Mouse (Mus musculus): ENCODE measurements around the gene Pnmt. TPM values are rescaled to one million over a fixed set of nuclear protein-coding genes. Genes with fewer than 3 reads are reported as not detected.

Pnmt gene
- total and polyA plus RNA-seq, 3 experiments = not detected

- no peak overlapping the region for H3K4me3 ChIP-seq (ENCODE audit: control insufficient read depth in 1 of 2, insufficient read depth in 1 of 2, low read depth in 2 of 2, low read length in 2 of 2)
- peaks cover under 1 to 8% of the 10 kb centered on the region in 2 experiments; a peak in 3 of 4 replicates for H3K27me3 ChIP-seq (ENCODE audit: control insufficient read depth in 1 of 2, insufficient read depth in 2 of 2, low read length in 2 of 2)
- no peak overlapping the region for H3K9ac ChIP-seq (ENCODE audit: control insufficient read depth, low read depth, low read length, poor library complexity, severe bottlenecking)
- DNase-seq (ENCODE audit: low read depth, low spot score) = no peak
- no peaks in the 10 kb centered on the region for H3K79me2 ChIP-seq (ENCODE audit: control insufficient read depth, insufficient read depth, low read length, poor library complexity)
- no peaks in the 10 kb centered on the region for H3K36me3 ChIP-seq (ENCODE audit: control insufficient read depth in 1 of 2, insufficient read depth in 2 of 2, low read length in 2 of 2)
- no peak for TF ChIP-seq UBTF (IDR thresholded peaks at IDR 0.05; ENCODE audit: borderline replicate concordance, insufficient read depth, low read depth, low read length)
- TF ChIP-seq TBP (IDR thresholded peaks at IDR 0.05; ENCODE audit: low read depth, low read length) = no peak
- peak; percentile 65 for TF ChIP-seq HCFC1 (IDR thresholded peaks at IDR 0.05; ENCODE audit: low read depth, low read length)
- no peak for TF ChIP-seq SMC3 (IDR thresholded peaks at IDR 0.05; ENCODE audit: low read depth, low read length)
- no peaks in the 10 kb centered on the region for H3K9me3 ChIP-seq (replicated peaks; ENCODE audit: insufficient read depth, low read length)
- no peaks in the 10 kb centered on the region for H3K4me1 ChIP-seq (ENCODE audit: control insufficient read depth in 1 of 2, insufficient read depth in 2 of 2, low read length in 2 of 2)
- no peak overlapping the region for H3K27ac ChIP-seq (ENCODE audit: control insufficient read depth, low read depth, low read length)
Measured at GRCm38 (mm10) chr11:98431743-98432502, 45.7 kb downstream of the Pnmt start.

- no peaks in the 10 kb centered on the region for H3K9me3 ChIP-seq (replicated peaks; ENCODE audit: insufficient read depth, low read length)
- TF ChIP-seq ELF1 (IDR thresholded peaks at IDR 0.05; ENCODE audit: low read depth, low read length) (no peak), MXI1 (IDR thresholded peaks at IDR 0.05; ENCODE audit: low read depth, low read length) (no peak), MYB (IDR thresholded peaks at IDR 0.05; ENCODE audit: low read depth, low read length) (no peak), UBTF (IDR thresholded peaks at IDR 0.05; ENCODE audit: borderline replicate concordance, insufficient read depth, low read depth, low read length) (no peak), POLR2A (IDR thresholded peaks at IDR 0.05; ENCODE audit: control insufficient read depth in 1 of 2, insufficient read depth in 1 of 2, low read depth in 1 of 2, low read length in 2 of 2, poor library complexity in 1 of 2) (no peak), POLR2AphosphoS5 (IDR thresholded peaks at IDR 0.05; ENCODE audit: borderline replicate concordance, low read depth, low read length) (no peak), TAL1 (IDR thresholded peaks at IDR 0.05; ENCODE audit: low read length) (no peak), HCFC1 (IDR thresholded peaks at IDR 0.05; ENCODE audit: low read depth, low read length) (no peak), JUND (IDR thresholded peaks at IDR 0.05; ENCODE audit: low read depth, low read length) (no peak), GABPA (IDR thresholded peaks at IDR 0.05; ENCODE audit: low read depth, low read length) (no peak), MAX (IDR thresholded peaks at IDR 0.05; ENCODE audit: low read length) (no peak)
- H3K79me2 ChIP-seq (ENCODE audit: control insufficient read depth, insufficient read depth, low read length, poor library complexity) = no peaks in the 10 kb centered on the region; the same call in 1 of the 2 replicates
- H3K27me3 ChIP-seq (ENCODE audit: control insufficient read depth in 1 of 2, insufficient read depth in 2 of 2, low read length in 2 of 2) = peaks cover 0 to 6% of the 10 kb centered on the region in 2 experiments; a peak in 2 of 4 replicates
- no peak overlapping the region for H3K9ac ChIP-seq (ENCODE audit: control insufficient read depth, low read depth, low read length, poor library complexity, severe bottlenecking)
- no peak overlapping the region for H3K27ac ChIP-seq (ENCODE audit: control insufficient read depth, low read depth, low read length)
- no peaks in the 10 kb centered on the region for H3K36me3 ChIP-seq (ENCODE audit: control insufficient read depth in 1 of 2, insufficient read depth in 2 of 2, low read length in 2 of 2)
- DNase-seq (ENCODE audit: low read depth, low spot score) = no peak
- peaks cover 2 to 5% of the 10 kb centered on the region in 2 experiments; a peak in 1 of 4 replicates for H3K4me1 ChIP-seq (ENCODE audit: control insufficient read depth in 1 of 2, insufficient read depth in 2 of 2, low read length in 2 of 2)
- no peak overlapping the region for H3K4me3 ChIP-seq (ENCODE audit: control insufficient read depth in 1 of 2, insufficient read depth in 1 of 2, low read depth in 2 of 2, low read length in 2 of 2)
Measured at GRCm38 (mm10) chr11:98435723-98436122, 49.5 kb downstream of the Pnmt start.

- Histone ChIP-seq H3K9me3 (replicated peaks; ENCODE audit: insufficient read depth, low read length) (no peaks in the 10 kb centered on the region), H3K4me3 (ENCODE audit: control insufficient read depth in 1 of 2, insufficient read depth in 1 of 2, low read depth in 2 of 2, low read length in 2 of 2) (no peak overlapping the region), H3K4me1 (ENCODE audit: control insufficient read depth in 1 of 2, insufficient read depth in 2 of 2, low read length in 2 of 2) (peaks cover 2 to 5% of the 10 kb centered on the region in 2 experiments; a peak in 1 of 4 replicates), H3K9ac (ENCODE audit: control insufficient read depth, low read depth, low read length, poor library complexity, severe bottlenecking) (no peak overlapping the region), H3K79me2 (ENCODE audit: control insufficient read depth, insufficient read depth, low read length, poor library complexity) (no peaks in the 10 kb centered on the region; the same call in 1 of the 2 replicates), H3K27me3 (ENCODE audit: control insufficient read depth in 1 of 2, insufficient read depth in 2 of 2, low read length in 2 of 2) (peaks cover 0 to 2% of the 10 kb centered on the region in 2 experiments; a peak in 1 of 4 replicates), H3K27ac (ENCODE audit: control insufficient read depth, low read depth, low read length) (no peak overlapping the region), H3K36me3 (ENCODE audit: control insufficient read depth in 1 of 2, insufficient read depth in 2 of 2, low read length in 2 of 2) (no peaks in the 10 kb centered on the region)
- TF ChIP-seq RCOR1 (IDR thresholded peaks at IDR 0.05; ENCODE audit: low read depth, low read length) = no peak
- TF ChIP-seq ETS1 (IDR thresholded peaks at IDR 0.05; ENCODE audit: low read depth, low read length) = no peak
- no peak for TF ChIP-seq POLR2AphosphoS2 (IDR thresholded peaks at IDR 0.05; ENCODE audit: low read length)
- TF ChIP-seq TAL1 (IDR thresholded peaks at IDR 0.05; ENCODE audit: low read length) = no peak
- TF ChIP-seq ZMIZ1 (IDR thresholded peaks at IDR 0.05; ENCODE audit: low read depth, low read length) = no peak
- TF ChIP-seq SIN3A (IDR thresholded peaks at IDR 0.05; ENCODE audit: low read length) = no peak
- TF ChIP-seq ELF1 (IDR thresholded peaks at IDR 0.05; ENCODE audit: low read depth, low read length) = no peak
- TF ChIP-seq JUND (IDR thresholded peaks at IDR 0.05; ENCODE audit: low read depth, low read length) = no peak
- no peak for TF ChIP-seq GATA1 (IDR thresholded peaks at IDR 0.05; ENCODE audit: low read depth, low read length)
- no peak for TF ChIP-seq NRF1 (IDR thresholded peaks at IDR 0.05; ENCODE audit: insufficient read depth, low read depth, low read length, poor library complexity, severe bottlenecking)
- TF ChIP-seq ZC3H11A (IDR thresholded peaks at IDR 0.05; ENCODE audit: low read depth, low read length) = no peak
- TF ChIP-seq USF1 (IDR thresholded peaks at IDR 0.05; ENCODE audit: low read depth, low read length) = no peak
- TF ChIP-seq TBP (IDR thresholded peaks at IDR 0.05; ENCODE audit: low read depth, low read length) = no peak
- TF ChIP-seq EP300 (IDR thresholded peaks at IDR 0.05; ENCODE audit: low read depth in 1 of 2, low read length in 2 of 2) = no peak
- no peak for DNase-seq (ENCODE audit: low read depth, low spot score)
Measured at GRCm38 (mm10) chr11:98437441-98437840, 51.2 kb downstream of the Pnmt start.

All from MEL (cell line).